Mouse (Mus musculus): Measurements from ENCODE around the gene Mapk1.
A peak's percentile ranks its signal among the peaks of the same experiment; 100 is the strongest.

Gene Mapk1

GRCm38 (mm10) chr16:17015111-17015852, 32.1 kb downstream of the Mapk1 start:
- DNase-seq (ENCODE audit: low read depth, low spot score) = no peak

DNA sequence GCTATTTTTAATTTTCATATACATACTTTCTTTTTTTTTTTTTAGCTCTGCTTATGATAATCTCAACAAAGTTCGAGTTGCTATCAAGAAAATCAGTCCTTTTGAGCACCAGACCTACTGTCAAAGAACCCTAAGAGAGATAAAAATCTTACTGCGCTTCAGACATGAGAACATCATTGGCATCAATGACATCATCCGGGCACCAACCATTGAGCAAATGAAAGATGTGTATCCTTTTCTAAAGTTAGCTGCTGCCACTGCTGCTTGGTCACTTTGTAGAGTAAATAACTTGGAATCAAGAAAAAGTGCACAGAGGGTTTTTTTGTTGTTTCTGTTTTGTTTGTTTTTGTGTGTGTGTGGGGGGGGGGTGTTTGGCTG, 32.7 kb downstream of the Mapk1 start:
- DNase-seq (ENCODE audit: low read depth, low spot score) = no peak

DNA sequence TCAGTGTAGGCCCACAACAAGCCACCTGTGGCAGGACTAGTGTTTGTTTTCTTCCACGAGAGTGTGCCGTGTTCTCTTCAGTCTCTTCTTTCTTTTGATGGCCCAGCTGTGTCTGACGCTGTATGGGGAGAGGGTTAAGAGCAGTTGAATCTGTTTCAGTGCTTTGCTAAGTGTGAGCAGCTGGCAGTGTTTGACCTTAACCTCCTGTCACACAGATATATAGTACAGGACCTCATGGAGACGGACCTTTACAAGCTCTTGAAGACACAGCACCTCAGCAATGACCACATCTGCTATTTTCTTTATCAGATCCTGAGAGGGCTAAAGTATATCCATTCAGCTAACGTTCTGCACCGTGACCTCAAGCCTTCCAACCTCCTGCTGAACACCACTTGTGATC, 34.9 kb downstream of the Mapk1 start:
- DNase-seq (ENCODE audit: low read depth, low spot score) = peak; percentile 58

- DNase-seq (ENCODE audit: low read depth, low spot score) = no peak
Measured at GRCm38 (mm10) chr16:17024469-17025148, 41.4 kb downstream of the Mapk1 start.

DNA sequence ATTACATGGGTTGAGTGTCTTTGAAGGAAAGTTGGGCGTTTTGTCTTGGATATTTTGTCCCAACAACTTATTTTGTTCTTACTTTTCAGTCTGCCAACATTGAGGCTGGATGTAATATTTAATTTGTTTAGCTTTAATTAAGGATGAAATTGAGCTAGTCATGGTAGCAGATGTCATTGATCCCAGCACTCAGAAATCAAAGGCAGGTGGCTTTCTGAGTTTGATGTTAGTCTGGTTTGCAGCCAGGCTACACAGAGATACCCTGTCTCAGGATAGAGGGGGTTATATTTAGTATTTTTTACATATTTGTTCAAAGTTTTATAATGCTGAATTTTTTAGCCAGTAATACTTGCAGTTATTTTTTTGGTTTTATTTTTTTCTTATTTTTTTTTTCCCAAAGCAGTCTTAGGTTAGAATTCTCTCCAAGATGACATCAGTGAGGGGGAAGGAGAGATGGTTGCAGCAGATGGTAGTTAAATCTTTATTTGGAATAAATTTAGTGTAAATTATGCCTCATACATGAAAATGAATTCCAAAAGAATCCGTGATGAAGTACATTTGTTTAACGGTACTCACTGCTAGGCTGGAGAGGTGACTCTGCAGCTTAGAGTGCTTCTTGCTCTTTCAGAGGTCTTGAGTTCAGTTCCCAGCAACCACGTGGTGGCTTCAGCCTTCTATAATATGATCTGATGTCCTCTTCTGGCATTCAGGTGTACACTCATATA, 47.0 kb downstream of the Mapk1 start:
- DNase-seq (ENCODE audit: low read depth, low spot score) = no peak

DNA sequence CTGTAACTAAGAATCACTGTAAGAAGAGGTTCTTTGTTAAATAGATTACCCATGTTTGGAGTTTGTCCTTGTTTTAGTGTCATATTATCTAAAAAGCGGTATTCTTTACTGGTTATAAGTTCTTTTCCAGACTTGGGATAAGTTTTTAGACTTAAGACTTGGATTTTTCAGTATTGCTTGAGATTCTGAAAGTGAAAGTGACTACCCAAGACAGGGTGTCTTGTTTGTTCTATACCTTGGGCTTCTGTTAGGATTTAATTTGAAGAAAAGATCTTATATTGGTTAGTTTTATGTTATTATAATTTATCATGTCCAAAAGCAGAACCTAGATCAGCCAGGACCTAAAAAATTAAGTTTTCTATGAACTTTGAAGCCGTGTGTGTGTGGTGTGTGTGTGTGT, 50.6 kb downstream of the Mapk1 start:
- no peak for DNase-seq (ENCODE audit: low read depth, low spot score)

- no peak for DNase-seq (ENCODE audit: low read depth, low spot score)
Measured at GRCm38 (mm10) chr16:17040716-17041115, 57.5 kb downstream of the Mapk1 start.

GRCm38 (mm10) chr16:17041417-17041816, 58.2 kb downstream of the Mapk1 start:
- DNase-seq (ENCODE audit: low read depth, low spot score) = no peak

- DNase-seq (ENCODE audit: low read depth, low spot score) = no peak
Measured at GRCm38 (mm10) chr16:17044320-17044719, 61.1 kb downstream of the Mapk1 start.

- no peak for DNase-seq (ENCODE audit: low read depth, low spot score)
Measured at GRCm38 (mm10) chr16:17045287-17045686, 62.1 kb downstream of the Mapk1 start.

GRCm38 (mm10) chr16:17049886-17050285, 66.7 kb downstream of the Mapk1 start:
- DNase-seq (ENCODE audit: low read depth, low spot score) = no peak

GRCm38 (mm10) chr16:17052087-17052486, 68.9 kb downstream of the Mapk1 start:
- no peak for DNase-seq (ENCODE audit: low read depth, low spot score)

DNA sequence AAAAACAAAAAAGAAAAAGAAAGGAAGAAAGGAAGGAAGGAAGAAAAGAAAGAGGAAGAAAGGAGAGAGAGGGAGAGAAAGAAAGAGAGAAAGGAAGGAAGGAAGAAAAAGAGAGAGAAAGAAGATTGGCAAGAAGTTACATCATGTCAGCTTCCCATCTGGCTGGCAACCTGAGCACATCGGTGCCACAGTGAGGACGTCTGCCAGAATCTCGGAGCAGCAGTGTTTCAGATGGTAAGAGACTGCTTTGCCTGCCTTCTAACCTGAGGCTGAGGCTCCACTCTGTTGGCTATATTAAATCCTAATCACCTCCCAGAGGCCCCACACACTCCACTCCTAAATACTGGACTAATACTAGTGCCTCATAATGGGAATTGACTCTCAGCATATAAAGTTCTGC, 70.7 kb downstream of the Mapk1 start:
- no peak for DNase-seq (ENCODE audit: low read depth, low spot score)

- no peak for DNase-seq (ENCODE audit: low read depth, low spot score)
Measured at GRCm38 (mm10) chr16:17055584-17055983, 72.4 kb downstream of the Mapk1 start.

- DNase-seq (ENCODE audit: low read depth, low spot score) = no peak
Measured at GRCm38 (mm10) chr16:17062338-17062737, 79.2 kb downstream of the Mapk1 start.

GRCm38 (mm10) chr16:17067552-17067951, 84.4 kb downstream of the Mapk1 start:
- no peak for DNase-seq (ENCODE audit: low read depth, low spot score)

GRCm38 (mm10) chr16:17069511-17070443, 86.6 kb downstream of the Mapk1 start, which contains the start of gene Ypel1:
Gene Ypel1 (plus strand): TSS chr16:17069696.
- DNase-seq (ENCODE audit: low read depth, low spot score) = peak; percentile 86

- DNase-seq (ENCODE audit: low read depth, low spot score) = no peak
Measured at GRCm38 (mm10) chr16:17070716-17071115, 87.5 kb downstream of the Mapk1 start.

DNA sequence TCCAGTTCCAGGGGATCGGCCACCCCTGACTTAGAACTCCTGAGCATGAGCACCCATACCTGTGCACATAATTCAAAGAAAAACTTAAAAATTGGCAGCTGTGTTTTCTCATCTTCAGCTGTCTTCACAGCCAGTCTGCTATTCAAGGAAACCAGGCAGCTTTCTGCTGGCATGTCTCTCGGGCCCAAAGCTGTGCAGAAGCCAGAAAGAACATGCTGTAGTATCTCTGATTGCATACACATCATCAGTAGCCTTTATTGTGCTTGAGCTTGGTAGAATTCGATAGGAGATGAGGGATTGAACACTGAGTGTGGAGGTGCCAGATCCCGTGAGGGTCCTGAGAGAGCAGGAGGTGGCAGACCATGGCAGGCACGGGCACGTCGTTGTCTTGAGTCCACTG, 89.8 kb downstream of the Mapk1 start:
- DNase-seq (ENCODE audit: low read depth, low spot score) = no peak

DNA sequence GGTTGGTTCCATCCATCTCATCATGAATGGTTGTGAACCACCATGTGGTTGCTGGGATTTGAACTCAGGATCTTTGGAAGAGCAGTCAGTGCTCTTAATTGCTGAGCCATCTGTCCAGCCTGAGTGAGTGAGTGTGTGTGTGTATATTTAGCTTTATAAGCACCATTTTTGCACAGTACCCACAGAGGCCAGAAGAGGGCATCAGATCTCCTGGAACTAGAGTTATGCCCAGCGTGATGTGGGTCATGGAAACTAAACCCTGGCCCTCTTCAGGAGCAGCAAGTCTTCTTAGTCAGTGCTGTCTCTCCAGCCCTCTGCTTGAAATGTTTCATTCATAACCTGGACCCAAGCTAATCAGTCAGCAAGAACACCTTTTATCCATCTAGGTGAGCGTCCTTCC, 93.1 kb downstream of the Mapk1 start:
- DNase-seq (ENCODE audit: low read depth, low spot score) = no peak

DNA sequence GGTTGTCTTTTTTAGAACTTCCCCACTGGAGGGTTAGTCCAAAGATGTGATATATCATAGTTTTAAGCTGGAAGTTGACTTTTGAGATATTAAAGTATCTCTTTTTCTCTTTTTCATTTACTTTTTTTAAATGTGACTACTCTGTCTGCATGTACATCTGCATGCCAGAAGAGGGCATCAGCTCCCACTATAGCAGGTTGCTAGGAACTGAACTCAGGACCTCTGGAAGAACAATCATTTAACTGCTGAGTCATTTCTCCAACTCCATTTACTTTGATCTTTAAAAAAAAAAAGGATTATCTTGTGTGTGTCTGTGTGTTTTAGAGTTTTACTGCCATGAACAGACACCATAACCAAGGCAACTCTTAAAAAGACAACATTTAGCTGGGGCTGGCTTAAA, 93.7 kb downstream of the Mapk1 start:
- DNase-seq (ENCODE audit: low read depth, low spot score) = no peak

DNA sequence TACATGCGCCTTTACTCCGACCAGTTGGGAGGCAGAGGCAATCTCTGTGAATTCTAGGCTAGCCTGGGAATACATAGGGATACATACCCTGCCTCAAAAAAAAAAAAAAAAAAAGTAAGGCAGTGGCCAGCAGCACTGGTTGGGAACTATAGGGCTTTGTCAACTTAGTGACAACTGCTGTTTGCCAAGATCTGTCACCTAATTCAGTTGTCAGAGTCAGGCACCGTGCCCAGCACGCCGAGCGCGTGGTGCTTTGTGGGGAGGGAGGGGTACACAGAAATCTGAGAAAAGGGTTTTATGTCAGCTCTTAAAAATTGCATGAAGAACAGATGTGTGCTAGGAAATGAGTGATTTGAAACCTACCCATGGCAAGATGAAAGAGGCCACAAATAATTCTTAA, 94.9 kb downstream of the Mapk1 start:
- DNase-seq (ENCODE audit: low read depth, low spot score) = no peak

Measured in mesoderm, embryonic 11.5 days (tissue).